Comparison of ENCODE assay signal across 14 mouse cellular contexts in genomic region chr5:122311692-122312091, GRCm38 (mm10). TPM values are rescaled to one million over a fixed set of nuclear protein-coding genes. Genes with fewer than 3 reads are reported as not detected.
DNase-seq lines count a peak whose midpoint lies in the region; ATAC-seq and TF ChIP-seq lines count a peak whose summit lies in the region.
"Had no signal": no experiment of that assay in that cellular context is flagged by ENCODE, and none has a peak within 500 bp of the region (broad histone marks: within the 10 kb centered on the region; RNA-seq: fewer than 3 reads in every experiment).

No protein-coding gene starts in this region.

- no peaks in the 10 kb centered on the region for H3K27me3 ChIP-seq in midbrain, embryonic 13.5 days
- no peaks in the 10 kb centered on the region for H3K27me3 ChIP-seq in midbrain, embryonic 11.5 days (ENCODE audit: control insufficient read depth, insufficient read depth, low read length)
- H3K27me3 ChIP-seq in lung, postnatal 0 days (replicated peaks; ENCODE audit: insufficient read depth, low read length) = no peaks in the 10 kb centered on the region

- no peak overlapping the region for H3K4me2 ChIP-seq in midbrain, embryonic 13.5 days (replicated peaks)
- no peak overlapping the region for H3K4me2 ChIP-seq in midbrain, embryonic 11.5 days
- no peak overlapping the region for H3K4me2 ChIP-seq in lung, postnatal 0 days (replicated peaks; ENCODE audit: low read depth, low read length)
- H3K4me2 ChIP-seq: liver, embryonic 11.5 days had no signal

- no peak for DNase-seq in gastrocnemius, adult 2 months
- no peak for DNase-seq in gastrocnemius, postnatal 25 days
- DNase-seq in midbrain, embryonic 11.5 days (ENCODE audit: low spot score, missing footprints) = no peak
- peak; percentile 37 for DNase-seq in brain, adult 2 months (ENCODE audit: low read depth, low spot score)
- peak; percentile 64 to 86 for DNase-seq in thymus, postnatal 36 days
- DNase-seq in lung, postnatal 0 days (ENCODE audit: low spot score) = no peak
- DNase-seq: adrenal gland, postnatal 14 days; cerebellum, postnatal 10 days; kidney, adult 11 months; kidney, postnatal 36 days; retina, postnatal 1 day had no signal

- H3K36me3 ChIP-seq in midbrain, embryonic 13.5 days = peaks cover 65% of the 10 kb centered on the region
- H3K36me3 ChIP-seq in midbrain, embryonic 11.5 days (ENCODE audit: control insufficient read depth, insufficient read depth, low read length) = no peaks in the 10 kb centered on the region
- H3K36me3 ChIP-seq in lung, postnatal 0 days (ENCODE audit: insufficient read depth, low read length) = no peaks in the 10 kb centered on the region

- peak overlapping the region; percentile 25; the same call in 1 of the 2 replicates for H3K4me3 ChIP-seq in gastrocnemius, adult 2 months
- H3K4me3 ChIP-seq in midbrain, embryonic 13.5 days (replicated peaks) = no peak overlapping the region
- H3K4me3 ChIP-seq in midbrain, embryonic 11.5 days (ENCODE audit: low read depth, low read length) = no peak overlapping the region
- H3K4me3 ChIP-seq in lung, postnatal 0 days (ENCODE audit: low read depth, low read length) = no peak overlapping the region

- no peak for TF ChIP-seq EP300 in lung, postnatal 0 days (IDR thresholded peaks at IDR 0.05)

- no peak for ATAC-seq in midbrain, embryonic 13.5 days
- ATAC-seq in midbrain, embryonic 11.5 days (ENCODE audit: low FRiP score) = no peak
- ATAC-seq in lung, postnatal 0 days = no peak
- ATAC-seq: hindbrain, embryonic 16.5 days had no signal

- no peaks in the 10 kb centered on the region for H3K9me3 ChIP-seq in midbrain, embryonic 13.5 days
- H3K9me3 ChIP-seq in midbrain, embryonic 11.5 days (ENCODE audit: control insufficient read depth, low read length) = no peaks in the 10 kb centered on the region
- no peaks in the 10 kb centered on the region for H3K9me3 ChIP-seq in lung, postnatal 0 days (ENCODE audit: low read length)

- 0 out of 2 replicates have a peak overlapping the region, but pooled peaks have one; percentile 23 for H3K9ac ChIP-seq in midbrain, embryonic 13.5 days (replicated peaks)
- no peak overlapping the region for H3K9ac ChIP-seq in midbrain, embryonic 11.5 days (ENCODE audit: low read length)
- H3K9ac ChIP-seq in lung, postnatal 0 days (replicated peaks; ENCODE audit: low read depth) = no peak overlapping the region

- H3K4me1 ChIP-seq in midbrain, embryonic 13.5 days (replicated peaks) = peaks cover 5% of the 10 kb centered on the region
- H3K4me1 ChIP-seq in midbrain, embryonic 11.5 days (ENCODE audit: control insufficient read depth, insufficient read depth, low read length) = no peaks in the 10 kb centered on the region
- H3K4me1 ChIP-seq in lung, postnatal 0 days (ENCODE audit: insufficient read depth, low read depth, low read length) = no peaks in the 10 kb centered on the region

- TF ChIP-seq CTCF in gastrocnemius, adult 2 months (IDR thresholded peaks at IDR 0.05) = no peak
- no peak for TF ChIP-seq CTCF in lung, postnatal 0 days (IDR thresholded peaks at IDR 0.05)

- intact Hi-C loops in gastrocnemius, adult 2 months (cut with DNase I) = no loop called here

- H3K27ac ChIP-seq in gastrocnemius, adult 2 months = peak overlapping the region; percentile 97
- peak overlapping the region; percentile 39; the same call in 1 of the 2 replicates for H3K27ac ChIP-seq in midbrain, embryonic 13.5 days
- no peak overlapping the region for H3K27ac ChIP-seq in midbrain, embryonic 11.5 days (ENCODE audit: low read depth, low read length)
- H3K27ac ChIP-seq in lung, postnatal 0 days (ENCODE audit: low read length) = no peak overlapping the region

- 46% methylated on average over 7 of the region's 7 CpGs for WGBS in midbrain, embryonic 13.5 days
- 67% methylated on average over 7 of the region's 7 CpGs for WGBS in midbrain, embryonic 11.5 days
- WGBS in lung, postnatal 0 days = 60% methylated on average over 7 of the region's 7 CpGs

RNA-seq across cellular contexts. Expression of gene Pptc7, which starts 27.5 kb away (rescaled TPM):
- total RNA-seq in gastrocnemius, adult 2 months (2021) = 100 to 1,000 TPM; 103 to 115 TPM
- 10 to 100 TPM; 78.9 to 87.0 TPM for total RNA-seq in gastrocnemius, postnatal 25 days (2021)
- polyA plus RNA-seq in midbrain, embryonic 13.5 days (2015; fragmentation: Nextera tagmentation; extraction: Ambion mirVana) = 8.0 and 9.1 TPM in 2 replicates
- 7.6 and 8.8 TPM in 2 replicates for polyA plus RNA-seq in midbrain, embryonic 11.5 days (2014; fragmentation: Nextera tagmentation; extraction: Ambion mirVana)
- 12.2 and 12.7 TPM in 2 replicates for polyA plus RNA-seq in lung, postnatal 0 days (2015; fragmentation: Nextera tagmentation; extraction: Ambion mirVana)

RNA-seq across cellular contexts. Expression of gene Rad9b, which starts 42.3 kb away (rescaled TPM):
- total RNA-seq in gastrocnemius, adult 2 months (2021) = under 1 TPM; 0.38 to 0.45 TPM
- total RNA-seq in gastrocnemius, postnatal 25 days (2021) = under 1 TPM; 0.23 to 0.35 TPM
- polyA plus RNA-seq in midbrain, embryonic 13.5 days (2015; fragmentation: Nextera tagmentation; extraction: Ambion mirVana) = 21.8 and 22.6 TPM in 2 replicates
- polyA plus RNA-seq in midbrain, embryonic 11.5 days (2014; fragmentation: Nextera tagmentation; extraction: Ambion mirVana) = 9.7 and 11.1 TPM in 2 replicates
- polyA plus RNA-seq in lung, postnatal 0 days (2015; fragmentation: Nextera tagmentation; extraction: Ambion mirVana) = 6.4 and 6.9 TPM in 2 replicates

RNA-seq across cellular contexts. Expression of gene Vps29, which starts 42.5 kb away (rescaled TPM):
- 10 to 100 TPM; 35.0 to 46.0 TPM for total RNA-seq in gastrocnemius, adult 2 months (2021)
- 10 to 100 TPM; 38.2 to 39.6 TPM for total RNA-seq in gastrocnemius, postnatal 25 days (2021)
- polyA plus RNA-seq in midbrain, embryonic 13.5 days (2015; fragmentation: Nextera tagmentation; extraction: Ambion mirVana) = 260 and 269 TPM in 2 replicates
- polyA plus RNA-seq in midbrain, embryonic 11.5 days (2014; fragmentation: Nextera tagmentation; extraction: Ambion mirVana) = 211 and 215 TPM in 2 replicates
- polyA plus RNA-seq in lung, postnatal 0 days (2015; fragmentation: Nextera tagmentation; extraction: Ambion mirVana) = 189 and 193 TPM in 2 replicates

RNA-seq across cellular contexts. Expression of gene Tctn1, which starts 47.4 kb away (rescaled TPM):
- total RNA-seq in gastrocnemius, adult 2 months (2021) = 1 to 10 TPM; 1.8 to 2.0 TPM
- total RNA-seq in gastrocnemius, postnatal 25 days (2021) = 1 to 10 TPM; 1.9 to 2.2 TPM
- polyA plus RNA-seq in midbrain, embryonic 13.5 days (2015; fragmentation: Nextera tagmentation; extraction: Ambion mirVana) = 6.2 and 6.4 TPM in 2 replicates
- polyA plus RNA-seq in midbrain, embryonic 11.5 days (2014; fragmentation: Nextera tagmentation; extraction: Ambion mirVana) = 4.3 and 4.8 TPM in 2 replicates
- polyA plus RNA-seq in lung, postnatal 0 days (2015; fragmentation: Nextera tagmentation; extraction: Ambion mirVana) = 4.5 and 5.1 TPM in 2 replicates

RNA-seq across cellular contexts. Expression of gene Gpn3, which starts 60.0 kb away (rescaled TPM):
- total RNA-seq in gastrocnemius, adult 2 months (2021) = 10 to 100 TPM; 22.1 to 28.5 TPM
- 10 to 100 TPM; 20.4 to 21.4 TPM for total RNA-seq in gastrocnemius, postnatal 25 days (2021)
- polyA plus RNA-seq in midbrain, embryonic 13.5 days (2015; fragmentation: Nextera tagmentation; extraction: Ambion mirVana) = 50.8 and 51.8 TPM in 2 replicates
- polyA plus RNA-seq in midbrain, embryonic 11.5 days (2014; fragmentation: Nextera tagmentation; extraction: Ambion mirVana) = 61.2 and 64.9 TPM in 2 replicates
- 61.2 and 69.2 TPM in 2 replicates for polyA plus RNA-seq in lung, postnatal 0 days (2015; fragmentation: Nextera tagmentation; extraction: Ambion mirVana)

Comparison
In these comparisons a context has a peak if more than half of its experiments do, and no peak if none do; other contexts are left out.
1. H3K27ac ChIP-seq: peak in gastrocnemius, adult 2 months (single experiment) and midbrain, embryonic 13.5 days (single experiment); none in midbrain, embryonic 11.5 days (single experiment) and lung, postnatal 0 days (single experiment).
2. DNase-seq: peak in brain, adult 2 months (single experiment) and thymus, postnatal 36 days (2 of 2); none in gastrocnemius, adult 2 months (single experiment), gastrocnemius, postnatal 25 days (single experiment), midbrain, embryonic 11.5 days (single experiment) and lung, postnatal 0 days (single experiment).